Mouse (Mus musculus) heart, adult 18-20 months (tissue): Measurements from ENCODE around the gene Hsbp1. TPM values are rescaled to one million over a fixed set of nuclear protein-coding genes. Genes with fewer than 3 reads are reported as not detected.
"Not testable (repeated sequence)": the region's sequence is repeated elsewhere in the genome, so short reads cannot be mapped to it uniquely, and the experiment has no call there.

Source experiments
- DNase-seq, 2 experiments: peaks; one replicate each; pipeline ENCODE4 v3.0.0; 2021 to 2022; ENCODE audit warnings: mixed read lengths in 1 of 2
- long read RNA-seq, 2 experiments: library from polyadenylated mRNA; stranded (forward); transcript quantifications; one replicate each; pipeline ENCODE4 v2.0.0; 2021
- total RNA-seq, 2 experiments: library from RNA; stranded (reverse); gene quantifications; 2 replicates each; pipeline ENCODE4 v1.2.3; 2021

Hsbp1 gene
- total RNA-seq = 100 to 1,000 TPM; 138 to 149 TPM
- long read RNA-seq, experiment 1, transcript Hsbp1-201 (4 exons, 1,208 nt) = major isoform, 233 of 241 reads
- long read RNA-seq, experiment 1, partial matches to known transcripts = 2 of 241 reads
- long read RNA-seq, experiment 1, other reads (novel, unspliced or antisense) = 2 of 241 reads
- long read RNA-seq, experiment 2, transcript Hsbp1-201 (4 exons, 1,208 nt) = major isoform, 133 of 137 reads
- long read RNA-seq, experiment 2, partial matches to known transcripts = 1 of 137 reads
- long read RNA-seq, experiment 2, other reads (novel, unspliced or antisense) = 1 of 137 reads

- peak; percentile 98 to 99 for DNase-seq
These were observed at the start of gene Hsbp1 for GRCm38 (mm10) chr8:119344190-119344856. Gene Hsbp1, plus strand, starts transcription at chr8:119344488.

DNA sequence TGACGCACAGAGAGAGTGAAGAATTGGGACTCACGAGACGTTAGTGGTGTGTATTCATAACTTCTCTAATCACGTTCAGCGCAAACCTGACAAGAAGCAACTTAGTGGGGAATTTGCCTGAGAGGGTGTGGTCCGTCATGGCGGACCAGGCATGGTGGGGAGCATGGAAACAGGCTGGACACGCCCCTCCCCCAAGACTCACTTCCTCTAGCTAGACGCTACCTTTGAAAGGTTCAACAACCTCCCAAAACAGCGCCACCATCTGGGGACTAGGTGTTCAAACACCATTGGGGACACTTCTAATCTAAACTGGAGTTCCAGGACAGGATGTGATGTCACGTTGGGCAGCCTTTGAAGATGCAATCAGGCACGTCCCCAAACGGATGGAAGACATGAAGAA, 48.8 kb upstream of the Hsbp1 start:
- DNase-seq = no peak

GRCm38 (mm10) chr8:119297752-119298151, 46.5 kb upstream of the Hsbp1 start:
- DNase-seq = peak in 1 of 2 experiments; percentile 58

DNA sequence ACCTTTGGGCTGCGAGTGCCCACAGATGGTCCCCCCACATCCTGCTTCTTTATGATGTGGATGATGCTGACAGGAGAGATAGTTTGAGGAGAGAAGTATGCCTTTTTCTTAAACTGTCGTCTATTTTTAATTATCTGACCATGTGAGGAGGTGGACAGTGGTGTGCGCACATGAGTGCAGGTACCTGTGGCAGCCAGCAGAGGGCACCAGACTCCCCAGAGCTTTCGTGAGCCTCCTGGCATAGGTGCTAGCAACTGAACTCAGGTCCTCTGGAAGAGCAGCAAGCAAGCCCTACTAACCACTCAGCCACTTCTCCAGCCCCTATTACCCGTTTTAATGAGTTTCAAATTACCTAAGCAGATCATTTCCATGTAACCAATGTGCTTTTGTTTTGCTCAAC, 44.0 kb upstream of the Hsbp1 start:
- DNase-seq = no peak

GRCm38 (mm10) chr8:119304196-119304595, 40.1 kb upstream of the Hsbp1 start:
- DNase-seq = peak; percentile 18 to 24

GRCm38 (mm10) chr8:119311412-119311811, 32.9 kb upstream of the Hsbp1 start:
- DNase-seq = peak in 1 of 2 experiments; percentile 47

- DNase-seq = no peak
These were observed 21.1 kb upstream of the Hsbp1 start for GRCm38 (mm10) chr8:119323215-119323614.

DNA sequence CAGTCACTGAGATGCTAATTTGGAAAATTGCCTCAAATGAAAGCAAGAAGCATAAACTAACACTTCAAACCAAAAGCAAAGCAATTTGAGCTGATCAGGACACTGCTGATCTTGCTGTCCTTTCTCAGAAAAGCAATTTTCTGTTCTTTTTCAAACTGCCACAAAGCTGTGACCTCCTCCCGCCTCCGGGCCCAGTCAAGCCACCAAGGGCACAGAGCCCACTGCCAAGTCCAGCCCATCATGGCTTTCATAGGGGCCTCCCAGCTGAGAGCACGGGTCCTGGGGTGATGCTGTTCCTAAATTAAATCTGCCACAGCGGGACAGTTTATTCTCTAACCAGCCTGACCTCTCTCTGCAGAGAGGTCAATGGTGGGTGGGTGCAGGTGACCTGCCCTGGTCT, 4.7 kb upstream of the Hsbp1 start:
- peak in 1 of 2 experiments; percentile 4 for DNase-seq

GRCm38 (mm10) chr8:119343606-119344005, 682 bp upstream of the Hsbp1 start:
- no peak for DNase-seq

GRCm38 (mm10) chr8:119345029-119345682, 868 bp downstream of the Hsbp1 start:
- DNase-seq = no peak

- DNase-seq = no peak
These were observed 1.4 kb downstream of the Hsbp1 start for GRCm38 (mm10) chr8:119345683-119346075.

GRCm38 (mm10) chr8:119351647-119352046, 7.4 kb downstream of the Hsbp1 start:
- no peak for DNase-seq

DNA sequence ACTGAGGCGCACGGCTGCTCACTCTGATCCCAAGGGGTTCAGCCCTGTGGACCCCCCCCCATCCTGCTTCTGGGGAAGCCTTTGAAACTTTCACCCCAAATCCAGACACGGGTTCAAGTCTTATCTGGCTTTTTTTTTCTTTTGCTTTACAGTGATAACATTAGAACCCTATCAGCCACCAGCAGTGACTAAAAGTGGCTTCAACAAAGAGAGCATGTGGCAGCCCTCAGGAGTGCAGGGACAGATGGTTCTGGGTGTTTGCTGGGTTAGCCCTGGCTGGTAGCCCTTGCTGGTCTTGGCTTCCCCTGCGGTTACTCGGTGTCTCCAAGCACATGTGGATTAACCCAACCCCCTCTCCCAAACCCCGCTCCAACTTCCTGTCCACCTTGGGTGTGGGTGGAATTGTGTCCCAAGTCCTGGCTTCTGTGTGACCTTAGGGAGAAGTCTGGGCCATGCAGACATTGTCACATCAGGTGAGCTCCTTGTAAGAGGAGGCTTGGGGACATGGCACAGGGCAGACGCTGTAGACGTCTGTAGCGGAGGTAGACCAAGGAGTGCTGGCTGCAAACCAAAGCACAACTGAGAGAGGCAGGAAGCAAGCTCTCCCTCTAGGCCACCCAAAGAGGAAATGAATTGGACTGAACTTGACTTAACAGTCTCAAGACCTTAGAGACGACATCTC, 8.8 kb downstream of the Hsbp1 start:
- DNase-seq = no peak

- no peak for DNase-seq
These were observed 9.4 kb downstream of the Hsbp1 start for GRCm38 (mm10) chr8:119353659-119354023.

GRCm38 (mm10) chr8:119356631-119357030, 12.3 kb downstream of the Hsbp1 start:
- DNase-seq = not testable (repeated sequence)

DNA sequence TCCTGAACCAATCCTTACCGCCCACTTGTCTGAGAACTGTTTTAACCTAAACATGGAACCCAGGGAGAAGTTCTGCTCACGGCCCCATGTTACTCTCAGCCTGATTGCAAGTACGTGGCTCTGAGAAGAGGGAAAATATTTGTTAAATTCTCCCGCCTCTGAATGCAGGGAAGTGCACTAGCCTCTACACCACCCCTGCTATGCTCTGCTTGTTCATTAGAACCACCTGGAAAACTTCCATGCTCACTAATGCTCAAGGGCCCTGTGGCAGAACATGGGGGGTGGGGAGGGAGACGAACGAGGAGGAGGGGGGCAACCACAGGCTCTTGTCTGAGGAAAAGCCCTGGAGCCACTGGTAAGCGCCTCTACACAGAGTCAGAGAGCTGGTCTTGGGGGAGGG, 13.9 kb downstream of the Hsbp1 start:
- no peak for DNase-seq

DNA sequence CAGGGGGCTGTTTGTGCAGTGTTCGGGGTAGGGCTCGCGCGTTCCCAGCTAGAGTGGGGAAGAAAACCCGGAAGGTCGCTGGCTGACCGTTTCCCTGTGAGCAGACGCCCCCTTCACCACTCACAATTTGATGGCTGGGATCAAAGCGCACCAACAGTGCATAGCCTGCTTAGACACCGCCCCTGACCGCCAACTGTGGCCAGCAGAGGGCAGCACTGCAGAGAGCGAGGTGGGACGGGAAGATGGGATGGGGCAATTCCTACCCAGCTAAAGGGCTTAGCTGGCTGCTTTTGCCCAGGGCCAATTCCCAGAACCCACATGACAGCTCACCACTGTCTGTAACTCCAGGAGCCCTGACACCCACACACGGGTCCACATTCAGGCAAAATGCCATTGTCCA, 14.5 kb downstream of the Hsbp1 start:
- peak; percentile 35 to 68 for DNase-seq

GRCm38 (mm10) chr8:119360686-119361295, 16.5 kb downstream of the Hsbp1 start:
- DNase-seq = no peak

DNA sequence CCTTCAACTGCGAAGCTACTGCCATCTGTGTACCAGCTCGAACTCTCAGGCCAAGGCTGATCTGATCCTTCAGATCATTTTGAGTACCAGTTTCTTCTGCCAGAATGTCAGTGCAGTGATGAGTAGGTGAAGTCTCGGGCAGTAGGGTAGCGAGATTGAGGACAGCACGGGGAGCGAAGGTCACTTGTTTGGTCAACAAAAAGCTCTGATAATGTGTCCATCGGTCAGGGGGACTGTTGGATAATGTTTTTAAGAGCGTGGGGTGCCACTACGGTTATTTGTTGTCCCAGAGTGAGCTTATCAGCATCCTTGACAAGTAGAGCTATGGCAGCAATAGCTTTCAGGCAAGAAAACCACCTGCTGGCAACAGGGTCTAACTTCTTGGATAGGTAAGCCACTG, 30.4 kb downstream of the Hsbp1 start:
- DNase-seq = not testable (repeated sequence)

DNA sequence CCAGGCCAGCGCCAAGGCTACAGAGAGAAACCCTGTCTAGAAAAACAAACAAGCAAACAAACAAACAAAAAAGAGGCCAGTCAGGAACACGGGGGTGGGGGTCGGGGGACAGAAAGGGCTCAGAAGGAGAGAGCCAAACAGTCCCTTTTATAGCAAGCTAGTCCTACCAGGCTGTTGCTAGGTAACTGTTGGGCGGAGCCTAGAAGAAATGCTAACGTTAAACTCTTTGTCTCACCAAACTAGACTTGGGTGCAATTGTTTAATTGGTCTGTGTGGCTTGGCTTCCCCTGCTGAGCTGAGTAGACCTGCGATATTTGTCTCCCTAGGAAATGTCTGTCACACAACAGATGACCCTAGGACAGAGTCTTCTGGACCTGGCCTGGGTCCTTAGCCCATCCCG, 34.2 kb downstream of the Hsbp1 start:
- no peak for DNase-seq

- DNase-seq = peak in 1 of 2 experiments; percentile 25
These were observed 36.3 kb downstream of the Hsbp1 start for GRCm38 (mm10) chr8:119380619-119381018.

DNA sequence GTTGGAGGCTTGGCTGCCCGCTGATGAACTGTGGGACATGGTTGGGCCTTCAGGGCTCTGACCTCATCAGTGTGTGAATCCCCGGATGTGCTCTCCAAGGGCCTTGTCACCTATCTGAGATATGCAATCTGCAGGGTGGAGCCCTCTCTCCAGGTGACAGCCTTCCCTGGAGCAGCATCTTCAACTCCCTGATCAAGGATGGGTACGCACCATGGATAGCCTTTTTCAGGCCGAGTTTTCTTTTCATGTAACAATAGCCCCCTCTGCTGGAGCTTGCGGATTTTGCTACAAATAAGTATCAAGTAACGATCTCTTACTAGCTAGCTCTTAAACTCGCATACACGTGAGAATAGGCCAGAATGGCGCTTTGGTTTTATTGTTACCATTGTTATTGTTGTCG, 40.2 kb downstream of the Hsbp1 start:
- DNase-seq = peak; percentile 50 to 85
